Mouse (Mus musculus): ENCODE data around the gene Vasp.
A peak's percentile ranks its signal among the peaks of the same experiment; 100 is the strongest.

Vasp gene

GRCm38 (mm10) chr7:19271238-19272172 is at the start of gene Vasp:
TSS of gene Vasp (minus strand) at chr7:19271817.
- peak; percentile 88 for DNase-seq (ENCODE audit: low spot score)

- DNase-seq (ENCODE audit: low spot score), result no peak
Measured at GRCm38 (mm10) chr7:19320637-19321036, 49.0 kb upstream of the Vasp start.

GRCm38 (mm10) chr7:19319906-19320305 is 48.3 kb upstream of the Vasp start:
- DNase-seq (ENCODE audit: low spot score), result peak; percentile 97

- peak; percentile 32 for DNase-seq (ENCODE audit: low spot score)
Measured at GRCm38 (mm10) chr7:19319458-19319857, 47.8 kb upstream of the Vasp start.

- no peak for DNase-seq (ENCODE audit: low spot score)
Measured at GRCm38 (mm10) chr7:19318676-19319075, 47.1 kb upstream of the Vasp start.

- DNase-seq (ENCODE audit: low spot score), result no peak
Measured at GRCm38 (mm10) chr7:19318201-19318600, 46.6 kb upstream of the Vasp start.

GRCm38 (mm10) chr7:19316451-19317161 is 45.0 kb upstream of the Vasp start:
- DNase-seq (ENCODE audit: low spot score), result no peak

GRCm38 (mm10) chr7:19314033-19314432 is 42.4 kb upstream of the Vasp start:
- no peak for DNase-seq (ENCODE audit: low spot score)

- no peak for DNase-seq (ENCODE audit: low spot score)
Measured at GRCm38 (mm10) chr7:19311991-19312390, 40.4 kb upstream of the Vasp start.

- DNase-seq (ENCODE audit: low spot score), result peak; percentile 96
Measured at GRCm38 (mm10) chr7:19309884-19310641, 38.4 kb upstream of the Vasp start, which contains the start of gene Fosb. TSS of gene Fosb (minus strand) at chr7:19310051.

GRCm38 (mm10) chr7:19309278-19309883 is 37.8 kb upstream of the Vasp start:
- no peak for DNase-seq (ENCODE audit: low spot score)

- DNase-seq (ENCODE audit: low spot score), result peak; percentile 94
Measured at GRCm38 (mm10) chr7:19308454-19309277, 37.0 kb upstream of the Vasp start.

- peak; percentile 89 for DNase-seq (ENCODE audit: low spot score)
Measured at GRCm38 (mm10) chr7:19307739-19308453, 36.3 kb upstream of the Vasp start.

GRCm38 (mm10) chr7:19306819-19307738 is 35.5 kb upstream of the Vasp start:
- DNase-seq (ENCODE audit: low spot score), result peak; percentile 45

- DNase-seq (ENCODE audit: low spot score), result no peak
Measured at GRCm38 (mm10) chr7:19305796-19306765, 34.5 kb upstream of the Vasp start.

- DNase-seq (ENCODE audit: low spot score), result no peak
Measured at GRCm38 (mm10) chr7:19305413-19305735, 33.8 kb upstream of the Vasp start.

- DNase-seq (ENCODE audit: low spot score), result no peak
Measured at GRCm38 (mm10) chr7:19304501-19305412, 33.1 kb upstream of the Vasp start.
